Comparison of ENCODE assay signal across 11 mouse cellular contexts in genomic region chr15:56199336-56199735, GRCm38 (mm10).
"Had no signal": no experiment of that assay in that cellular context is flagged by ENCODE, and none has a peak within 500 bp of the region (broad histone marks: within the 10 kb centered on the region; RNA-seq: fewer than 3 reads in every experiment).

No protein-coding gene starts in this region.

- H3K4me3 ChIP-seq: limb, embryonic 10.5 days; lung, embryonic 15.5 days; midbrain, embryonic 15.5 days; neural tube, embryonic 13.5 days; stomach, embryonic 15.5 days had no signal

- H3K27ac ChIP-seq: limb, embryonic 10.5 days; lung, embryonic 15.5 days; midbrain, embryonic 15.5 days; neural tube, embryonic 13.5 days; stomach, embryonic 15.5 days had no signal

- ATAC-seq: midbrain, embryonic 15.5 days had no signal

- H3K9me3 ChIP-seq: limb, embryonic 10.5 days; lung, embryonic 15.5 days; midbrain, embryonic 15.5 days; neural tube, embryonic 13.5 days; stomach, embryonic 15.5 days had no signal

- H3K4me2 ChIP-seq: liver, embryonic 11.5 days; lung, embryonic 15.5 days; midbrain, embryonic 15.5 days; neural tube, embryonic 13.5 days; stomach, embryonic 15.5 days had no signal

- DNase-seq: kidney, adult 2 months; kidney, postnatal 36 days; right cerebral cortex, postnatal 14 days; thymus, adult 2 months; thymus, postnatal 25 days had no signal

- H3K36me3 ChIP-seq: limb, embryonic 10.5 days; lung, embryonic 15.5 days; midbrain, embryonic 15.5 days; neural tube, embryonic 13.5 days; stomach, embryonic 15.5 days had no signal

- H3K4me1 ChIP-seq: limb, embryonic 10.5 days; midbrain, embryonic 15.5 days; stomach, embryonic 15.5 days had no signal

- H3K9ac ChIP-seq: lung, embryonic 15.5 days; midbrain, embryonic 15.5 days; neural tube, embryonic 13.5 days; stomach, embryonic 15.5 days had no signal

- H3K27me3 ChIP-seq: lung, embryonic 15.5 days; midbrain, embryonic 15.5 days; neural tube, embryonic 13.5 days; stomach, embryonic 15.5 days had no signal
